Comparison of ENCODE assay signal across 20 mouse cellular contexts in genomic region chr10:62555705-62556557, GRCm38 (mm10). TPM values are rescaled to one million over a fixed set of nuclear protein-coding genes. Genes with fewer than 3 reads are reported as not detected.
DNase-seq lines count a peak whose midpoint lies in the region; ATAC-seq and TF ChIP-seq lines count a peak whose summit lies in the region.
"Had no signal": no experiment of that assay in that cellular context is flagged by ENCODE, and none has a peak within 500 bp of the region (broad histone marks: within the 10 kb centered on the region; RNA-seq: fewer than 3 reads in every experiment).

No protein-coding gene starts in this region.

- H3K36me3 ChIP-seq in lung, postnatal 0 days (ENCODE audit: insufficient read depth, low read length) = peaks cover 16% of the 10 kb centered on the region; the same call in 1 of the 2 replicates
- H3K36me3 ChIP-seq in embryonic facial prominence, embryonic 14.5 days (ENCODE audit: control insufficient read depth, insufficient read depth, low read length) = peaks cover 48% of the 10 kb centered on the region

- H3K4me1 ChIP-seq in lung, postnatal 0 days (ENCODE audit: insufficient read depth, low read depth, low read length) = no peaks in the 10 kb centered on the region
- H3K4me1 ChIP-seq in embryonic facial prominence, embryonic 14.5 days (ENCODE audit: control insufficient read depth, insufficient read depth, low read length) = no peaks in the 10 kb centered on the region
- H3K4me1 ChIP-seq: heart, embryonic 15.5 days had no signal

- no peak for DNase-seq in frontal cortex, postnatal 14 days (ENCODE audit: low spot score in 2 of 2)
- no peak for DNase-seq in lung, postnatal 0 days (ENCODE audit: low spot score)
- DNase-seq in lung, adult 18-20 months = no peak
- peak; percentile 38 for DNase-seq in CD4-positive helper T cell, adult 2 months (ENCODE audit: low read depth, low spot score)
- DNase-seq in embryonic facial prominence, embryonic 14.5 days (ENCODE audit: low spot score) = peak; percentile 18
- DNase-seq in kidney, adult 8-10 months = no peak
- DNase-seq in left cerebral cortex, adult 18-20 months (ENCODE audit: low spot score in 2 of 2) = no peak
- DNase-seq: cerebellum, adult 11 months; cerebellum, postnatal 14 days; embryo, embryonic 11 days; kidney, adult 11 months; kidney, postnatal 36 days; liver; lung, embryonic 14.5 days; right cerebral cortex, adult 18-20 months; spleen, adult 18-20 months had no signal

- TF ChIP-seq EP300 in lung, postnatal 0 days (IDR thresholded peaks at IDR 0.05) = no peak

- WGBS in lung, postnatal 0 days = 75% methylated on average over 11 of the region's 11 CpGs
- WGBS in embryonic facial prominence, embryonic 14.5 days = 61% methylated on average over 11 of the region's 11 CpGs

- no peak overlapping the region for H3K27ac ChIP-seq in lung, postnatal 0 days (ENCODE audit: low read length)
- H3K27ac ChIP-seq in embryonic facial prominence, embryonic 14.5 days (replicated peaks; ENCODE audit: low read depth, low read length) = no peak overlapping the region
- H3K27ac ChIP-seq: heart, embryonic 15.5 days had no signal

- no peak overlapping the region for H3K9ac ChIP-seq in lung, postnatal 0 days (replicated peaks; ENCODE audit: low read depth)
- H3K9ac ChIP-seq in embryonic facial prominence, embryonic 14.5 days (ENCODE audit: low read depth, low read length) = no peak overlapping the region
- H3K9ac ChIP-seq: heart, embryonic 15.5 days; lung, embryonic 14.5 days had no signal

- peak; percentile 29 for TF ChIP-seq CTCF in lung, postnatal 0 days (IDR thresholded peaks at IDR 0.05)

- ATAC-seq in frontal cortex, adult (ENCODE audit: low TSS enrichment) = peak; percentile 45; the same call in 1 of the 2 replicates
- ATAC-seq in lung, postnatal 0 days = no peak
- no peak for ATAC-seq in embryonic facial prominence, embryonic 14.5 days (ENCODE audit: low read depth)
- ATAC-seq: forebrain, embryonic 14.5 days; midbrain, embryonic 16.5 days had no signal

- H3K9me3 ChIP-seq in lung, postnatal 0 days (ENCODE audit: low read length) = no peaks in the 10 kb centered on the region
- no peaks in the 10 kb centered on the region for H3K9me3 ChIP-seq in embryonic facial prominence, embryonic 14.5 days (ENCODE audit: control insufficient read depth, low read length)
- H3K9me3 ChIP-seq: heart, embryonic 15.5 days had no signal

- H3K4me3 ChIP-seq in lung, postnatal 0 days (ENCODE audit: low read depth, low read length) = no peak overlapping the region
- no peak overlapping the region for H3K4me3 ChIP-seq in embryonic facial prominence, embryonic 14.5 days (ENCODE audit: low read depth, low read length)
- H3K4me3 ChIP-seq: heart, embryonic 15.5 days had no signal

- no peaks in the 10 kb centered on the region for H3K27me3 ChIP-seq in lung, postnatal 0 days (replicated peaks; ENCODE audit: insufficient read depth, low read length)
- H3K27me3 ChIP-seq in embryonic facial prominence, embryonic 14.5 days (replicated peaks; ENCODE audit: control insufficient read depth, insufficient read depth, low read length) = no peaks in the 10 kb centered on the region
- H3K27me3 ChIP-seq: heart, embryonic 15.5 days had no signal

- no peak overlapping the region for H3K4me2 ChIP-seq in lung, postnatal 0 days (replicated peaks; ENCODE audit: low read depth, low read length)
- H3K4me2 ChIP-seq in embryonic facial prominence, embryonic 14.5 days (ENCODE audit: low read depth, low read length) = no peak overlapping the region
- H3K4me2 ChIP-seq: heart, embryonic 15.5 days; lung, embryonic 14.5 days had no signal

RNA-seq across cellular contexts. Expression of gene Kif1bp, which starts 22.3 kb away (rescaled TPM):
- polyA plus RNA-seq in lung, postnatal 0 days (2015; fragmentation: Nextera tagmentation; extraction: Ambion mirVana) = 21.8 and 22.8 TPM in 2 replicates
- polyA plus RNA-seq in embryonic facial prominence, embryonic 14.5 days (2014; fragmentation: Nextera tagmentation; extraction: Ambion mirVana) = 43.1 and 45.4 TPM in 2 replicates
- total RNA-seq in left cerebral cortex, adult 18-20 months (2021) = 100 to 1,000 TPM; 179 to 185 TPM

RNA-seq across cellular contexts. Expression of gene Srgn, which starts 28.7 kb away (rescaled TPM):
- polyA plus RNA-seq in lung, postnatal 0 days (2015; fragmentation: Nextera tagmentation; extraction: Ambion mirVana) = 215 and 245 TPM in 2 replicates
- 32.4 and 38.8 TPM in 2 replicates for polyA plus RNA-seq in embryonic facial prominence, embryonic 14.5 days (2014; fragmentation: Nextera tagmentation; extraction: Ambion mirVana)
- total RNA-seq in left cerebral cortex, adult 18-20 months (2021) = 10 to 100 TPM in 1 of 2 experiments, 1 to 10 TPM in 1; 8.0 to 10.0 TPM

RNA-seq across cellular contexts. Expression of gene Ddx21, which starts 46.1 kb away (rescaled TPM):
- 8.2 and 9.0 TPM in 2 replicates for polyA plus RNA-seq in lung, postnatal 0 days (2015; fragmentation: Nextera tagmentation; extraction: Ambion mirVana)
- 25.8 and 27.2 TPM in 2 replicates for polyA plus RNA-seq in embryonic facial prominence, embryonic 14.5 days (2014; fragmentation: Nextera tagmentation; extraction: Ambion mirVana)
- 10 to 100 TPM; 21.1 to 21.3 TPM for total RNA-seq in left cerebral cortex, adult 18-20 months (2021)

Comparison
In these comparisons a context has a peak if more than half of its experiments do, and no peak if none do; other contexts are left out.
1. DNase-seq: peak in CD4-positive helper T cell, adult 2 months (single experiment) and embryonic facial prominence, embryonic 14.5 days (single experiment); none in frontal cortex, postnatal 14 days (0 of 2), lung, postnatal 0 days (single experiment), lung, adult 18-20 months (0 of 2), kidney, adult 8-10 months (0 of 2) and left cerebral cortex, adult 18-20 months (0 of 2).